Mouse (Mus musculus) hindlimb bud, embryonic 11.5 days (tissue): Measurements from ENCODE around the gene Psg16.
"Not testable (repeated sequence)": the region's sequence is repeated elsewhere in the genome, so short reads cannot be mapped to it uniquely, and the experiment has no call there.

Experiments
- DNase-seq: peaks from one replicate; pipeline ENCODE4 v3.0.0-alpha.2; 2012; ENCODE audit warnings: low read depth, low spot score; ENCODE audit errors: extremely low spot score

Gene Psg16

GRCm38 (mm10) chr7:17090058-17090585 is 16.3 kb downstream of the Psg16 start:
- no peak for DNase-seq

GRCm38 (mm10) chr7:17091280-17091679 is 17.4 kb downstream of the Psg16 start:
- no peak for DNase-seq

- not testable (repeated sequence) for DNase-seq
Measured at GRCm38 (mm10) chr7:17101631-17102030, 27.8 kb downstream of the Psg16 start.

DNA sequence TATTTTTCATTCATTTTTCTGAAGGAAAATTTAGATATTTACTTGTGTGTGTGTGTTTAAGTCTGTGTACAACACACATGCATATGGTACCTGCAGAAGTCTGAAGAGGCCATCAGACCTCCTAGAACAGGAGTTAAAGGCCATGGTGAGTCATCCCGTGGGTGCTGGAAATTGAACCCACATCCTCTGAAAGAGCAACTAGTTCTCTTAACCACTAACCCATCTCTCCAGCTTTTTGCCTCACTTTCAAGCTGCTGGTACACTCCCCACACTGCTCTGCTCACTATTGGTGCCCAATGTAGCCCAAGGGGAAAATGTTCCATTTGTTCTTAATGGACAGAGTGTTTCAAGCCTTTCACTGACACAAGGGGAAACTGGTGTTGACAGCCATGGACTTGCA is 61.5 kb downstream of the Psg16 start:
- DNase-seq = no peak

- DNase-seq = no peak
Measured at GRCm38 (mm10) chr7:17149931-17150330, 76.1 kb downstream of the Psg16 start, which contains the start of gene Ceacam3. Gene Ceacam3, plus strand, starts transcription at chr7:17150282.

DNA sequence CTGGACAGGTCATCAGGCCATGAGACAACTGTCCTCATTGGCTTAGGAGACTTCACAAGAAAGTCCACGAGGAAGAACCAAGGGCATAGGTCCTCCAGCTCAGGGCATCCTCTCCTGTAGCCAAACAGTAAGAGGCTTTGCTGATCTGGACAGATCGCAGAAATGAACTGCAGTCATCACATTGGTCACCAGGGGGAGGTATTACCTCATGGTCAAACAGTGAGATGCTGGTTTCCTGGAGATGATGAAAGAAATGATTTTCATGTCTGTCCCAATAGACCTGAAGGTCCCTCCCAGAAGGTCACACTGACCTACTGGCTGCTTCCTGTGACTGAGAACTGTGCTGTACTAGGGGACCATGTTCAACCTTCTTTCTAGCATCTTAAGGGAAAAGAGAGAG is 81.8 kb downstream of the Psg16 start:
- DNase-seq = no peak

GRCm38 (mm10) chr7:17156885-17157677 is 83.2 kb downstream of the Psg16 start:
- no peak for DNase-seq

GRCm38 (mm10) chr7:17159011-17159410 is 85.2 kb downstream of the Psg16 start:
- DNase-seq = no peak

DNA sequence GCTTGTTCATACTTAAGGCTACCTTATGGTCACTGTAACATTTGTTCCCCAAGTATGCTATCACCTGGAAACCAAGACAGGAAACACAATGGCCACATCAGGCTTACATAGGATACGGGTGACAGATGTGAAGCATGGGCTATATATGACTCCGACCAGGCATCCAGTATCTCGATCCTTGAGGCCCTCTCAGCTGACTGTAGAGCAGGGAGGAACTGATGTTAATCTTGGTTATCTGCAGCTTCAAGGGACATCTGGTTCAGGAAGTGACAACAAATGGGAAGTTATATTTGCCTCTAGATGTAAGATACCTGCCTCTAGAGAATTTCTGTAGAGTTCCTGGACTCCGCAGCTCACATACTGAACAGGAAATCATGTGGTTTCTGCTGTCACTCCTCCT is 98.0 kb downstream of the Psg16 start:
- DNase-seq = no peak
